44 mouse cellular contexts compared by ENCODE assay signal in the genomic region with DNA sequence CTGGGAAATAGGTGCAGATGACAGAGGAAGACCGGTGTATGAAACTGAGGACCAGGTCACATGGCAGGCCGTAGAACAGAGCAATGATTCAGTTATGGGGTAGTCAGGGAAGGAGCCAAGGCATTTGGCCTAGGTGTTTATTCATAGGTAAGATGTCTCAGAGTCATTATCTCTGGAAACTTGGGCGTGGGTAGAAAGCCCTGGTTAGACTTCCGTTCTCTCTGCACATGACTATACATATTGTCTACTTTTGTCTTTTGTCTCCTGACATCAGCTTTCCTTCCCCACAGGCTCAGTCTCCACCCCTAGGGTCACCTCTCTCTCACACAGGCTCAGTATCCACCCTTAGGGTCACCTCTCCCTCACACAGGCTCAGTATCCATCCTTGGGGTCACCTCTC. TPM values are rescaled to one million over a fixed set of nuclear protein-coding genes. Genes with fewer than 3 reads are reported as not detected.
"Had no signal": no experiment of that assay in that cellular context is flagged by ENCODE, and none has a peak within 500 bp of the region (broad histone marks: within the 10 kb centered on the region; RNA-seq: fewer than 3 reads in every experiment).

No protein-coding gene starts in this region.

- H3K4me2 ChIP-seq: limb, embryonic 12.5 days; limb, embryonic 13.5 days; limb, embryonic 15.5 days; liver, embryonic 11.5 days; liver, embryonic 12.5 days; liver, embryonic 13.5 days; liver, embryonic 15.5 days; lung, embryonic 14.5 days; lung, embryonic 15.5 days; midbrain, embryonic 12.5 days; midbrain, embryonic 13.5 days; midbrain, embryonic 15.5 days; neural tube, embryonic 12.5 days had no signal

- DNase-seq: left cerebral cortex, postnatal 4 days; liver; liver, embryonic 13.5 days; liver, postnatal 0 days; lung, adult 18-20 months; lung, adult 2 months; lung, embryonic 14.5 days; lung, postnatal 10 days; lung, postnatal 14 days; lung, postnatal 36 days; lung, postnatal 4 days; midbrain, embryonic 14.5 days had no signal

- H3K27ac ChIP-seq: limb, embryonic 10.5 days; limb, embryonic 12.5 days; limb, embryonic 13.5 days; limb, embryonic 15.5 days; liver, embryonic 12.5 days; liver, embryonic 13.5 days; liver, embryonic 14.5 days; liver, embryonic 15.5 days; lung, embryonic 15.5 days; macrophage; midbrain, embryonic 10.5 days; midbrain, embryonic 12.5 days; midbrain, embryonic 13.5 days; midbrain, embryonic 15.5 days; neural tube, embryonic 12.5 days had no signal

- H3K9me3 ChIP-seq: limb, embryonic 10.5 days; limb, embryonic 12.5 days; limb, embryonic 13.5 days; limb, embryonic 15.5 days; liver, embryonic 12.5 days; liver, embryonic 13.5 days; liver, embryonic 15.5 days; lung, embryonic 15.5 days; megakaryocyte, embryonic 14.5 days; midbrain, embryonic 10.5 days; midbrain, embryonic 12.5 days; midbrain, embryonic 13.5 days; midbrain, embryonic 15.5 days; neural tube, embryonic 12.5 days had no signal

- H3K9ac ChIP-seq: limb, embryonic 12.5 days; limb, embryonic 13.5 days; limb, embryonic 15.5 days; liver, embryonic 12.5 days; liver, embryonic 13.5 days; liver, embryonic 14.5 days; liver, embryonic 15.5 days; liver, postnatal 0 days; lung, embryonic 14.5 days; lung, embryonic 15.5 days; midbrain, embryonic 12.5 days; midbrain, embryonic 13.5 days; midbrain, embryonic 15.5 days; neural tube, embryonic 12.5 days had no signal

- H3K36me3 ChIP-seq: limb, embryonic 10.5 days; limb, embryonic 12.5 days; limb, embryonic 13.5 days; limb, embryonic 15.5 days; liver, embryonic 12.5 days; liver, embryonic 13.5 days; liver, embryonic 15.5 days; lung, embryonic 15.5 days; midbrain, embryonic 10.5 days had no signal

- H3K4me1 ChIP-seq: limb, embryonic 15.5 days; midbrain, embryonic 15.5 days; neural tube, embryonic 12.5 days had no signal

- ATAC-seq: liver, embryonic 12.5 days; liver, postnatal 0 days; lung, postnatal 0 days; midbrain, embryonic 13.5 days; midbrain, embryonic 15.5 days; midbrain, embryonic 16.5 days had no signal

- H3K27me3 ChIP-seq: limb, embryonic 15.5 days; lung, embryonic 15.5 days; midbrain, embryonic 15.5 days; neural tube, embryonic 12.5 days had no signal

- H3K4me3 ChIP-seq: limb, embryonic 10.5 days; limb, embryonic 12.5 days; limb, embryonic 13.5 days; limb, embryonic 15.5 days; liver, embryonic 12.5 days; liver, embryonic 13.5 days; liver, embryonic 15.5 days; lung, embryonic 15.5 days; megakaryocyte, embryonic 14.5 days; midbrain, embryonic 10.5 days; midbrain, embryonic 12.5 days; midbrain, embryonic 13.5 days; midbrain, embryonic 15.5 days; myocyte; neural tube, embryonic 12.5 days had no signal

RNA-seq across cellular contexts. Expression of a gene that starts 40.3 kb away (rescaled TPM):
- total RNA-seq: left cerebral cortex, postnatal 10 days; left cerebral cortex, postnatal 14 days; left cerebral cortex, postnatal 25 days; left cerebral cortex, postnatal 36 days; left cerebral cortex, postnatal 4 days; liver, adult 2 months; megakaryocyte progenitor cell, adult 5-6 weeks; megakaryocyte, adult 5-6 weeks; megakaryocyte-erythroid progenitor cell, adult 5-6 weeks; midbrain, postnatal 0 days; monocyte, adult 5-6 weeks had no signal
- polyA plus RNA-seq: limb, embryonic 10.5 days; limb, embryonic 11.5 days; limb, embryonic 12.5 days; limb, embryonic 13.5 days; limb, embryonic 15.5 days; liver, adult 2 months; liver, embryonic 11.5 days; liver, embryonic 12.5 days; liver, embryonic 13.5 days; liver, embryonic 14.5 days; liver, embryonic 15.5 days; liver, postnatal 0 days; lung, embryonic 14.5 days; lung, embryonic 15.5 days; lung, embryonic 16.5 days; lung, postnatal 0 days; macrophage; midbrain, embryonic 10.5 days; midbrain, embryonic 12.5 days; midbrain, embryonic 13.5 days; midbrain, embryonic 14.5 days; midbrain, embryonic 15.5 days; midbrain, embryonic 16.5 days; midbrain, postnatal 0 days; myocyte; neural tube, embryonic 11.5 days; neural tube, embryonic 12.5 days had no signal

RNA-seq across cellular contexts. Expression of a gene that starts 47.6 kb away (rescaled TPM):
- total RNA-seq: liver, adult 2 months; megakaryocyte progenitor cell, adult 5-6 weeks; megakaryocyte, adult 5-6 weeks; megakaryocyte-erythroid progenitor cell, adult 5-6 weeks; monocyte, adult 5-6 weeks had no signal
- polyA plus RNA-seq: liver, adult 2 months; liver, embryonic 11.5 days; liver, embryonic 12.5 days; liver, embryonic 14.5 days; liver, embryonic 15.5 days; liver, postnatal 0 days; lung, adult 2 months; lung, postnatal 0 days; macrophage had no signal
